Mouse (Mus musculus): ENCODE data around the gene Cdhr3. TPM values are rescaled to one million over a fixed set of nuclear protein-coding genes. Genes with fewer than 3 reads are reported as not detected.
"Not testable (repeated sequence)": the region's sequence is repeated elsewhere in the genome, so short reads cannot be mapped to it uniquely, and the experiment has no call there.

Gene Cdhr3
- polyA plus RNA-seq, 1 experiment from 2014 or later, result 0.51 TPM

DNA sequence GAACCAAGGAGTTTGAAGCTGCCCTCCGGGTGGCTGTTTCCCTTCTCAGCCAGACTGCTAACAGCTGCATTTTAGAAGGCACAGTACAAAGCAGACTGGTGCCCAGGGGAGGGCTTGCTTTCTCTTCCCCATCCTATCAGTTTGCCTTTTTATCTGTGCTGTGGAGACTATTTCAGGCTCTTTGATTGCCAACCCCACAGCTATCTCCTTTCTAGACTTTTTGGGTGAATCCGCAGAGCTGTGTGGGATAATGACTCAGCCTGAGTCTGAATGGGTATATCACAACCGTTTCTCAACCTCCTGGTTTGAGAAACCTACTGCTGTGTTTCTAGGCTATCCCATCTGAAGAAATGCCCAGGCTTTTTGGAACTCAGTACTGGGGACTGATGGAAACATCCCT lies 27.5 kb downstream of the Cdhr3 start:
- no peak overlapping the region for H3K9ac ChIP-seq (ENCODE audit: low read depth, low read length)
- no peak overlapping the region for H3K4me3 ChIP-seq (ENCODE audit: low read depth, low read length)
- 55% methylated on average over 3 of the region's 3 CpGs for WGBS
- H3K4me2 ChIP-seq (ENCODE audit: low read length), result no peak overlapping the region
- no peak for ATAC-seq
- no peaks in the 10 kb centered on the region; the same call in 1 of the 2 replicates for H3K27me3 ChIP-seq (ENCODE audit: control insufficient read depth, insufficient read depth, low read depth, low read length)
- no peaks in the 10 kb centered on the region for H3K36me3 ChIP-seq (ENCODE audit: control insufficient read depth, insufficient read depth, low read length)
- no peak overlapping the region for H3K27ac ChIP-seq (ENCODE audit: low read length)
- H3K4me1 ChIP-seq (ENCODE audit: control insufficient read depth, insufficient read depth, low read length), result peaks cover 16% of the 10 kb centered on the region
- no peaks in the 10 kb centered on the region for H3K9me3 ChIP-seq (replicated peaks; ENCODE audit: control insufficient read depth, low read length, poor library complexity, severe bottlenecking)

DNA sequence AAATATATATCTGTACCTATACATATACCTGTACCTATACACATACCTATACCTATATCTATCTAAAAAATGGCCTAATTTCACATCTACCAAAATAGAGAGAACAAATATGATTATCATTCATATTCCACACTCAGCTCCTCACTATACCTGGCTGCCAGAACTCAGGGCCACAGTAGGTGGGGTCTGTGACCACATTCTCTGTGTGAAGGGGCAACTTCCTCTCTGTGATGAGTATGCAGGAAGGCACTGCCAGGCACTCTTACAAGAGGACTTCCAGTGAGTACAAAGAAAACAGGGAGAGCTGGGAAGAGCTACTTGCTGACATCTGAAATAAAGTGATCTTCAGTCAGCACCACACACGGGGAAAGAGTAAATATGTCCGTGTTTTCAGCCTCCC lies 28.4 kb downstream of the Cdhr3 start:
- 63% methylated on average over 2 of the region's 2 CpGs for WGBS
- Histone ChIP-seq H3K4me3 (ENCODE audit: low read depth, low read length) (no peak overlapping the region), H3K27ac (ENCODE audit: low read length) (no peak overlapping the region), H3K9ac (ENCODE audit: low read depth, low read length) (no peak overlapping the region), H3K4me2 (ENCODE audit: low read length) (no peak overlapping the region), H3K27me3 (ENCODE audit: control insufficient read depth, insufficient read depth, low read depth, low read length) (no peaks in the 10 kb centered on the region; the same call in 1 of the 2 replicates), H3K9me3 (replicated peaks; ENCODE audit: control insufficient read depth, low read length, poor library complexity, severe bottlenecking) (no peaks in the 10 kb centered on the region), H3K36me3 (ENCODE audit: control insufficient read depth, insufficient read depth, low read length) (no peaks in the 10 kb centered on the region), H3K4me1 (ENCODE audit: control insufficient read depth, insufficient read depth, low read length) (peaks cover 18% of the 10 kb centered on the region)
- no peak for ATAC-seq

DNA sequence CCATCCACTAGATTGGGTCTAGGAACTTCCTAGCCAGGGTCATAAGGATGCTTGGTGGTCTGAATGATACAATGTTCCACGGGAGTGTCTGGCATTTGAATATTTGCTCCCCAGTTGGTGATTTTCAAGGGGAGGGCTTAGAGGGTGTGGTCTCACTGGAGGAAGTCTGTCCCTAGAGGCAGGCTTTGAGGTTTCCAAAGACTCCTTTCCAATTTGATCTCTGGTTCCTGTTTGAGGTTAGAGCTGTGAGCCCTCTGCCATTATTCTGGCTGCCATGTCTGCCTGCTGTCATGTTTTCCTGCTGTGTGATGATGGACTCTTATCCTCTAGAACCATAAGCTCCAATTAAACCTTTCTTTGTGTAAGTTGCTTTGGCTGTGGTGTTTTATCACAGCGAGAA lies 29.4 kb downstream of the Cdhr3 start:
- Histone ChIP-seq H3K4me2 (ENCODE audit: low read length) (no peak overlapping the region), H3K36me3 (ENCODE audit: control insufficient read depth, insufficient read depth, low read length) (no peaks in the 10 kb centered on the region), H3K27me3 (ENCODE audit: control insufficient read depth, insufficient read depth, low read depth, low read length) (no peaks in the 10 kb centered on the region; the same call in 1 of the 2 replicates), H3K27ac (ENCODE audit: low read length) (no peak overlapping the region), H3K4me3 (ENCODE audit: low read depth, low read length) (no peak overlapping the region), H3K4me1 (ENCODE audit: control insufficient read depth, insufficient read depth, low read length) (peaks cover 18% of the 10 kb centered on the region), H3K9ac (ENCODE audit: low read depth, low read length) (no peak overlapping the region), H3K9me3 (replicated peaks; ENCODE audit: control insufficient read depth, low read length, poor library complexity, severe bottlenecking) (no peaks in the 10 kb centered on the region)
- no peak for ATAC-seq
- 69% methylated on average over 2 of the region's 2 CpGs for WGBS

DNA sequence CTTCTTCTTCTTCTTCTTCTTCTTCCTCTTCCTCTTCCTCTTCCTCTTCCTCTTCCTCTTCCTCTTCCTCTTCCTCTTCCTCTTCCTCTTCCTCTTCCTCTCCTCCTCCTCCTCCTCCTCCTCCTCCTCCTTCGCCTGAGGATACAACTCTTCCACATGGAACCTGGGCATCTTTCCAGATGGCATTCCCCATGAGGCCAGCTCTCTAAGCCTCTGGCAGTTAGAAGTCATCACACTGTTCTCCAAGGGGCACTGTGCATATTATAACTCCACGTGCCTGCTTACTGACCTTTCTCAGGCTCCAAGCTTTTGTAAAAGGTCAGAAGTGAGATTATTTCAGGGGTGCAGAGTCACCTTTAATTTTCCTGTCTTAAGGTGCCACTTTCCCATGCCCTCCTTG lies 30.3 kb downstream of the Cdhr3 start:
- not testable (repeated sequence) for H3K9me3 ChIP-seq (replicated peaks; ENCODE audit: control insufficient read depth, low read length, poor library complexity, severe bottlenecking); H3K27ac ChIP-seq (ENCODE audit: low read length); H3K4me3 ChIP-seq (ENCODE audit: low read depth, low read length); H3K36me3 ChIP-seq (ENCODE audit: control insufficient read depth, insufficient read depth, low read length); H3K9ac ChIP-seq (ENCODE audit: low read depth, low read length); H3K27me3 ChIP-seq (ENCODE audit: control insufficient read depth, insufficient read depth, low read depth, low read length); H3K4me2 ChIP-seq (ENCODE audit: low read length); ATAC-seq
- peaks cover 23% of the 10 kb centered on the region for H3K4me1 ChIP-seq (ENCODE audit: control insufficient read depth, insufficient read depth, low read length)
- WGBS, result 45% methylated on average over 2 of the region's 2 CpGs

DNA sequence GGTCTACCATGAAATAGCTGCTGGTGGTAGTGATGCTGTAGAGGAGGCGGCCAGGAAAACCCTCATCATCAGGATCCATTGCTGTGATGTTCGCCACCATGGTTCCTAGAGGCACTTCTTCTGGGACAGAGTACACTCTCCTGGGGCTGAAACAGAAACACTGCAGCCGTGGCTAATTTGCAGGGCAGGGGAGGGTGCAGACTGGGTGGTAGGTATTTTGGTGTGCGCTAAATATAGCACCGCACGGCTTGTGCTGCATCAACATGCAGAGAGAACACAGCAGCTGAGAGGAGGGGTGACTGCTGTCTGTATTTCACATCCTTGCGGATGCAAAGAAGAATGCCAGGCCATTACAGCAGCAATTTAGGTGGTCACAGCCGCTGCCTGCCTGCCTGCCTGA lies 31.0 kb downstream of the Cdhr3 start:
- 25% methylated on average over 8 of the region's 8 CpGs for WGBS

DNA sequence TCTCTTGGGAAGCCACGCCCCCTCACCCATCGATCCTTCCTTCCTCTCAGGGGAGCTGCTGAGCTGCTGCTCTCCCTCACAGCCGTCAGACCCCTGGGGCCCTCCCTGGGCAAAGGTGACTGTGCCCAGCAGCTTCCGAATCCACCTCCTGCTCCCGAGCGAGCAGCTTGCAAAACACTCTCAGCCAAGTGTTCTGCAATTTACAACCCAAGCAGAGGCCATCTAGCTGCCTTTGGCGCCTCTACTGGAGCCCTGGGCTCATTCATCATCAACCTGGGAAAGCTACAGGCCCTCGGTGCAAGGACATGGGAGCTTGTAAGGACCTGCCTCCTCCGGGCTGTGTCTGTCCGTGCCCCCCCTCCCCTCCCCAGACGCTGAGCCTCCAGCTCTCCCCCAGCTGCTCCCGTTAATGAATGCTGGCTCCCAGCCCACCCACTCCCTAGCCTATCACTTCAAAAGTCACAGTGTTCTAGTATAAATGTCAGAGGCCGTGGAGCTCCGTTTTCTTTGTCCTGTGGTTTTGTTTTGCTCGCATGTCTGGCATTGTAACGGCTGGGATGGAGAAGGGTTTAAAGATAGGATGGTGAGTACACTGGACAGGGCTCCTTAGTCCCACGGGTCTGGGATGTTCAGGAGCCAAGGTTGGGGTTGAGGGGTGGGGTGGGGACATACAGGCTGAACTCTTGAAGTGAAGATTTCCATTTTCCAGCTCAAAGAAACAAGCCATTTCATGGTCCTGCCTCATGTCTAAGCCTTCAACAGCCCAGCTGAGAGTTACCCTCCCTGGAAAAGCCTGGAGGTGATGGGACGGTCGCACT lies 35.2 kb downstream of the Cdhr3 start:
- peak; percentile 76 for ATAC-seq
- WGBS, result 8% methylated on average over 19 of the region's 19 CpGs
- no peaks in the 10 kb centered on the region for H3K27me3 ChIP-seq (ENCODE audit: control insufficient read depth, insufficient read depth, low read depth, low read length)
- peak overlapping the region; percentile 54 for H3K9ac ChIP-seq (ENCODE audit: low read depth, low read length)
- H3K4me1 ChIP-seq (ENCODE audit: control insufficient read depth, insufficient read depth, low read length), result peaks cover 30% of the 10 kb centered on the region
- H3K27ac ChIP-seq (ENCODE audit: low read length), result peak overlapping the region; percentile 66; the same call in 1 of the 2 replicates
- H3K9me3 ChIP-seq (replicated peaks; ENCODE audit: control insufficient read depth, low read length, poor library complexity, severe bottlenecking), result no peaks in the 10 kb centered on the region
- no peaks in the 10 kb centered on the region for H3K36me3 ChIP-seq (ENCODE audit: control insufficient read depth, insufficient read depth, low read length)
- H3K4me2 ChIP-seq (ENCODE audit: low read length), result peak overlapping the region; percentile 54
- 0 out of 2 replicates have a peak overlapping the region, but pooled peaks have one; percentile 14 for H3K4me3 ChIP-seq (ENCODE audit: low read depth, low read length)

More for the DNA sequence above, 31.0 kb downstream of the Cdhr3 start:
- peak overlapping the region; percentile 69 for H3K27ac ChIP-seq (ENCODE audit: low read length)
- ATAC-seq, result peak; percentile 34; the same call in 1 of the 2 replicates
- no peaks in the 10 kb centered on the region for H3K27me3 ChIP-seq (ENCODE audit: control insufficient read depth, insufficient read depth, low read depth, low read length)
- no peak overlapping the region for H3K4me3 ChIP-seq (ENCODE audit: low read depth, low read length)
- peaks cover 31% of the 10 kb centered on the region for H3K4me1 ChIP-seq (ENCODE audit: control insufficient read depth, insufficient read depth, low read length)
- no peak overlapping the region for H3K4me2 ChIP-seq (ENCODE audit: low read length)
- H3K36me3 ChIP-seq (ENCODE audit: control insufficient read depth, insufficient read depth, low read length), result no peaks in the 10 kb centered on the region
- peak overlapping the region; percentile 45; the same call in 1 of the 2 replicates for H3K9ac ChIP-seq (ENCODE audit: low read depth, low read length)
- H3K9me3 ChIP-seq (replicated peaks; ENCODE audit: control insufficient read depth, low read length, poor library complexity, severe bottlenecking), result no peaks in the 10 kb centered on the region

- no peak overlapping the region for H3K4me2 ChIP-seq (ENCODE audit: low read length)
- H3K4me1 ChIP-seq (ENCODE audit: control insufficient read depth, insufficient read depth, low read length), result peaks cover 24% of the 10 kb centered on the region
- no peak for ATAC-seq
- no peak overlapping the region for H3K27ac ChIP-seq (ENCODE audit: low read length)
- H3K4me3 ChIP-seq (ENCODE audit: low read depth, low read length), result no peak overlapping the region
- 43% methylated on average over 3 of the region's 3 CpGs for WGBS
- no peaks in the 10 kb centered on the region for H3K27me3 ChIP-seq (ENCODE audit: control insufficient read depth, insufficient read depth, low read depth, low read length)
- no peaks in the 10 kb centered on the region for H3K9me3 ChIP-seq (replicated peaks; ENCODE audit: control insufficient read depth, low read length, poor library complexity, severe bottlenecking)
- no peak overlapping the region for H3K9ac ChIP-seq (ENCODE audit: low read depth, low read length)
- no peaks in the 10 kb centered on the region for H3K36me3 ChIP-seq (ENCODE audit: control insufficient read depth, insufficient read depth, low read length)
Measured at GRCm38 (mm10) chr12:33056574-33056973, 36.1 kb downstream of the Cdhr3 start.

DNA sequence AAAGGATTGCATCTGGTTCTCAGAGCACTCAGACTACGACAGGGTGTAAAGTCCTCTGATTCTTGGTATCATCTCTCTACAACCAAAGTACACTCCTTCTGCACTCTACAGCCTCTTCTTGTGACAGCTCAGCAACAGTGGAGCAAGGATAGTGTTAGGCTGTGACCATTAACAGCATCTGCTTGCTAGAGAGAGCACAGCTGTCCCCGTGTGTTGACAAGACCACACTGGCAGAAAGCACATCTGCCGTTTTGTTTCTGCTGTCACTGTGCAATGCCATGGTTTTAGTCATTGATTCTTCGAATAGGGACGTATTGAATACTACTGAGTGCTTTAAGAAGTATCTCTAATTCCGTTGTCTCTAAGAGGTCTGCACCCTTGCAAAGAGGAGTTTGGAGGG lies 36.6 kb downstream of the Cdhr3 start:
- H3K4me2 ChIP-seq (ENCODE audit: low read length), result no peak overlapping the region
- no peak overlapping the region for H3K27ac ChIP-seq (ENCODE audit: low read length)
- ATAC-seq, result no peak
- 77% methylated on average over 6 of the region's 6 CpGs for WGBS
- H3K36me3 ChIP-seq (ENCODE audit: control insufficient read depth, insufficient read depth, low read length), result no peaks in the 10 kb centered on the region
- no peaks in the 10 kb centered on the region for H3K27me3 ChIP-seq (ENCODE audit: control insufficient read depth, insufficient read depth, low read depth, low read length)
- H3K9me3 ChIP-seq (replicated peaks; ENCODE audit: control insufficient read depth, low read length, poor library complexity, severe bottlenecking), result no peaks in the 10 kb centered on the region
- no peak overlapping the region for H3K9ac ChIP-seq (ENCODE audit: low read depth, low read length)
- peaks cover 20% of the 10 kb centered on the region for H3K4me1 ChIP-seq (ENCODE audit: control insufficient read depth, insufficient read depth, low read length)
- H3K4me3 ChIP-seq (ENCODE audit: low read depth, low read length), result no peak overlapping the region

DNA sequence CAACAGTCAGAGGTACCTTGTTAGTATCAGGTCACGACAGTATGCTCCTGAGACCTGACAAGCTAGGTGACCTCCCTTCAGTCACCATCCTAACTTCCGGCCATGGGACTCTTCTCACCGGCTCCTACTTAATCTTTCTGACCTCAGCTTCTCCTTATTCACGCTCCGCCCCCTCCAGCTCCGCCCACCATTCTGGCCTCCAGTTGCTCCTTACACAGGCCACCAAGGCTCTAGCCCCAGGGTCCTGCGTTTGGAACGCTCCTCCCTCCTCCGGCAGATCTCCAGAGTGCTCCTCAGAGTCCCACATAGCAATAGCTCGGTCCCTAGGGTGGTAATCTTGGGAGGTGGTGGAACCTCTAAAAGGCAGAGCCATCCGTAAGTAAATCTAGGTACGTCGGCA lies 38.9 kb downstream of the Cdhr3 start:
- Histone ChIP-seq H3K9me3 (replicated peaks; ENCODE audit: control insufficient read depth, low read length, poor library complexity, severe bottlenecking) (no peaks in the 10 kb centered on the region), H3K4me1 (ENCODE audit: control insufficient read depth, insufficient read depth, low read length) (peaks cover 15% of the 10 kb centered on the region), H3K4me2 (ENCODE audit: low read length) (no peak overlapping the region), H3K27ac (ENCODE audit: low read length) (no peak overlapping the region), H3K27me3 (ENCODE audit: control insufficient read depth, insufficient read depth, low read depth, low read length) (no peaks in the 10 kb centered on the region), H3K4me3 (ENCODE audit: low read depth, low read length) (no peak overlapping the region), H3K36me3 (ENCODE audit: control insufficient read depth, insufficient read depth, low read length) (no peaks in the 10 kb centered on the region), H3K9ac (ENCODE audit: low read depth, low read length) (no peak overlapping the region)
- 80% methylated on average over 13 of the region's 13 CpGs for WGBS
- no peak for ATAC-seq

Data from midbrain, embryonic 16.5 days (tissue).